Mouse (Mus musculus) left cerebral cortex, adult 11 months (tissue): ENCODE results near the gene Spns1.

ENCODE experiments used
- DNase-seq: peaks from one replicate; pipeline ENCODE4 v3.0.0; 2022; ENCODE audit warnings: low spot score

Gene Spns1

GRCm38 (mm10) chr7:126369393-126369792 is 7.9 kb downstream of the Spns1 start, which contains the start of gene Lat:
Lat (minus strand) TSS chr7:126369570.
- DNase-seq, result no peak

- no peak for DNase-seq
Measured at GRCm38 (mm10) chr7:126368367-126368766, 8.9 kb downstream of the Spns1 start.

- DNase-seq, result no peak
Measured at GRCm38 (mm10) chr7:126367636-126368035, 9.6 kb downstream of the Spns1 start.

GRCm38 (mm10) chr7:126363038-126363437 is 14.2 kb downstream of the Spns1 start:
- no peak for DNase-seq

GRCm38 (mm10) chr7:126359049-126359448 is 18.2 kb downstream of the Spns1 start:
- DNase-seq, result no peak

DNA sequence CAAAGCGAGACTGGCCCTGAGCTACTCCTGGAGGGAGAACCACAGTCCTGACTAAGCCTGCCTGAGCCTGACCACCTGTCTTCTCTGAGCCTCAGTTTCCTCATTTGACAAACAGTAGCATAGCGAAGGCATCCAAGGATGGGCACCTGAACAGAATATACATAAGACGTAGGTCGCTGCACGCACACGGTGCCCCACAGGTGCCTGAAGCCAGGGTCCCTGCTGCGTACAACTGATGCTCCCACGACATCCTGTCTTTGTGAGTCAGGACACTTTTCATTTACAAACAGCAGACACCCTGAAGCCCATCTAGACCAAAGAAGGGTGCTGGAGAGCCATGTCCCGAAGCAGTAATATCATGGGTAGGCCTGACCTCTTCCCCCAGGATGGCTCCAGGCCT is 18.8 kb downstream of the Spns1 start:
- DNase-seq, result no peak

- no peak for DNase-seq
Measured at GRCm38 (mm10) chr7:126357838-126358237, 19.4 kb downstream of the Spns1 start.

GRCm38 (mm10) chr7:126356793-126357591 is 20.3 kb downstream of the Spns1 start:
- DNase-seq, result no peak

DNA sequence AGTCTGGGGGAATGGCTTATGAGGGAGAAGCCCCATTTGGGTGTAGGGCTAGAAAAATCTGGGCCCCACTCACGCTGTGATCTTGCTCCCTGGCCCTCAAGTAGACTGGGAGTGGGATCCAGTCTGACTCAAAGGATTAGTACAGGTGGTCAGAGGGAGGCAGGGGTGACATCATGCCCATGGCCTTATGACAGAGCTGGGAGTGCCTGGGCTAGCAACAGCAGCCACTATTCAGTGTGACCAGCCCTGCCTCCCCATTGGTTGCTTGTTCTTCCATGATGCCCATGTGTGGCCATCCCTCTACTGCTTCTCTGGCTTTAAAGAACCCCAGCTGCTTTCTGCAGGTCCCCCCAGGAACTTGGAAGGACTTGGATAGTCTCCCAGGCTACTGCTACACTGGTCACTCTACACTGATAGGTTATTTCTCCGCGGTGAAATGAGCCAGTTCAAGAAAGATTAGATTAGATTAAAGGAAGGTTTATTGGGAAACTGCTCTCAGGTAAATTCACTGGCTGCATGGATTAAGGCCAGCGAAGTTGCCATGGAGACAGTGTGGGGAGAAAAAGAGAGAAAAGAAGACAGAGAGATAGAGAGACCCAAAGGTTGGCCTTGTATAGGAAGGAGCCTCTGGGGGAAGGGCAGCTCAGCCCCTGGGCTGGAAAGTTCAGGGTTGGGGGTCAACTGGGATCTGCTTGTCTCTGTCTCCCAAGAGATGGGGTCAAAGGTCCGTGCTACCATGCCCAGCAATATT is 21.2 kb downstream of the Spns1 start:
- DNase-seq, result no peak

DNA sequence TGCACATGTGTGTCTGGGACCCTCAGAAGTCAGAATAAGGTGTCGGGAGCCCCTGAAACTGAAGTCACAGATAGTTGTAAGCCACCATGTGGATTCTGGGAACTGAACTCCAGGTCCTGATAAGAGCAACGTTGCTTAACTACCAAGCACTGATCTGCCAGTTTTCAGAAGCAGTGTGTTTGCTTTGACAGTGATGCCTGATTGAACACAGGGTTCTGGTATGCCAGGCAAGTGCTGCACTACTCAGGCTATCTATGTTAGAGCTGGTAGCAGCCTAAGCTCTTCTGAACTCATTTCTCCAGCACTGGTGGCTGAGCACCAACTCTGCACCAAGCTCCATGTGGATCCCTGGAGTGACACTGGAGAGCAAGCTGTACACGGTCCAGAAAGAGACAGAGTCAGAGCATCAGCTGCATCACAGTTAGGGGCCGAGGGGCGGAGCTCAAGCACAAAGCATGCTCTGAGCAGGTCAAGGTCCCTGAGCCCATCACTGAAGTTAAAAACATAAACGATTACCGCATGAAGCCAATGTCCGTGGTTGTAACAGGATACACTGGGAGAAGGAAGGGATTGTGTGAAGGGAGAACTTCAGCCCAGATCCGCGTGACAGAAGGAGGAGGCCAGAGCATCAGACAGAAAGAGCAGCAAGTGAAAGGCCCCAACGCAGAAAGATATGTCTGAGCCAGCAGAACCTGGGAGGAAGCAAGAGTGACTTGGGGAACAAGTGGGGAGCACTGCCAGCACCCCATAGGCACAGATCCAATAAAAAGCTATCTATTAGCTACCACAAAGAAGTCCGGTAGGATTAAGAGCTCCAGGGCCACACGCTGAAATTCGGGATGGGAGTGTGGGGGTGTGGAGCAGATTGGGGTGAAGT is 22.3 kb downstream of the Spns1 start:
- DNase-seq, result no peak

GRCm38 (mm10) chr7:126353994-126354365 is 23.3 kb downstream of the Spns1 start:
- no peak for DNase-seq

DNA sequence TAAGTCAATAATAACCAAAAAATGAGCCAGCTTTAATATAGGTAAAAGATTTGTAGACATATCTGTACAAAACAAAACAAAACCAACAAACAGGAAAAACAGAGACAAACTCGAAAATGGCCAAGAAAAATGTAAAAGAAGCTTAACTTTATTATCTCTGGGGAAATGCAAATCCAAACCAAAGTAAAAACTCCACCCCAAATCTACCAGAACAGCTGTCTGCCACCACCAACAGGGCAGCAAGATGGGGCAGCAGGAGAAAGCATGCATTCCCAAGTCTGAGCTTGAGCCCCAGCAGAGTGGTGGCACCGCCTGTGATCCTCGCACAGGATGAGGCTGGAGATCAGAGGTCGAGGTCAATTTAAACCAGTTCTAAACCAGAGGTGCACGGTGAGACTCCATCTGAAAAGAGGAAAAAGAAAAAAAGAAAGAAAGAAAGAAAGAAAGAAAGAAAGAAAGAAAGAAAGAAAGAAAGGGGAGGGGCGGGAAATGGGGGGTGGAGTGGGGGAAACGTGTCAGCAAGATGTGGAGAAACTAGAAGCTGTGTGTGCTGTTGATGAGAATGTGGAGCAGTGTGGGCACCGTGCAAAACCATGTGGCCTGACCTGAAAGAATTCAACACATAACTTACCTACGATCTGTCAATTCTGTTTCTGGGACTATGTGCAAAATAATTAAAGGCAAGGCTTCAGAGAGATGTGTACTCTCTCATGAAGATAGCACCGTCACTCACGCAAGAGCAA is 23.8 kb downstream of the Spns1 start:
- no peak for DNase-seq

- no peak for DNase-seq
Measured at GRCm38 (mm10) chr7:126351419-126351951, 25.8 kb downstream of the Spns1 start.

DNA sequence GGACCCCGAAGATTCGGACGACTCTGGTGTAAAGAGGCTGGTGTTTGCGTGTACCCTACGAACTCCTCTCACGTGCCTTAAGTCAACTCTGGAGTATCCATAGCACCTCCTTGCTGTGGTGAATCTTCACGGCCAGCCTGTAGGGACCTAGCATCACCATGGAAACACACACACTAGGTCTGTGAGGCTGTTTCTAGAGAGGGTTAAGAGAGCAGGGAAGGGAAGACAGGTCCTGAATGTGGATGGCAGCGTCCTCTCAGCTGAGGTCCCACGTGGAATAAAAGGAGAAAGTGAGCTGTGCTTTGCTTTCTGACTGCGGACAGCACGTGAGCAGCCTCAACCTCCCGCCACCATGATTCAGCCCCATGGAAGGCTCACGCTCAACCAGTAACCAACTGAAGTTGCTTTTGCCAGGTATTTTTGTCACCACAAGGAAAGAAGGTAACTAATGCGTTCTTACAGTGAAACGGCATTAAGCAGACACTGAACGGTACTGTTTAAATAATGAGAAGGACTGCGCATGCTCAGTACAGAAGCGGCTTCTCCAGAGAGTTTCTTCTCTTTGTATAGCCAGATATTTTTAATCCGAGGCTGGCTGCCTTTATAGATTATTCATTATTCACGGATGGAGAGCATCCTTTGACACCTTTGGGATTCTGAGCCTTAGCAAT is 26.4 kb downstream of the Spns1 start:
- DNase-seq, result no peak

DNA sequence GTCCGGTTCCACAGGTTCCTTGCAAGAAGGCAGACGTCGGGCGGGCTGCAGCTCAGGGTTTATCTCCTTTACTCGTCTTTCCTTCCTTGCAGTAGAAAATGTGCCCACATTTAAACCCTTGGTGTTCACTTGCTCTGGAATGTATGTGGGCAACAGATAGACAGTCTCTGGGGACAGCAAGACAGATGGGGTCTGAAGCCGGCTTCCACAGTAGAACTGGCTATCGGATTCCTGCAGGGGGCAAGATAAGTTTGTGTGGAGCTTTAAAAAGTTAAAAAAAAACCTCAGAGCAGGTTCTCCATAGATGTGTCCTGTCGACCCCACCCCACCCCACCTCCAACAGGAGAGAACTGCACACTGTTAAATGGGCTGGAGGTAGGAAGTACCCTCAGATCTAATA is 29.0 kb downstream of the Spns1 start:
- no peak for DNase-seq

GRCm38 (mm10) chr7:126347098-126347497 is 30.2 kb downstream of the Spns1 start:
- no peak for DNase-seq

- no peak for DNase-seq
Measured at GRCm38 (mm10) chr7:126345969-126346368, 31.3 kb downstream of the Spns1 start.

DNA sequence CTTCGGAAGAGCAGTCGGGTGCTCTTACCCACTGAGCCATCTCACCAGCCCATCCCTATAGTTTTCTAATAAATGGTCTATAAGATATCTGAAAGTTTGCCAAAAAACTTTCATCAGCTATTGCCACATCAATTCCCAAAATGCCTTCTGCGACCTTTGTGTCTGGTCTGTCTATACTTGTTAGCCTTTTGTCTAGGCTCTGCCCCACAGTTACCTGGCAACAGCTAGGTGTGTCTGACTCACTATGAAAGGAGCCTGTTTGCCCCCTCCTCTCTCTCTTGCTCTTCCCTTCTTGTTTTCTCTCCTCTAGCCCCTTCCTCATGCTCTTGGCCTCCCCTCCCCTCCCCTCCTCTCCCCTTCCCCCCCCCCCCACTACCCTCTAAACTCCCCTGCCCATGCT is 31.7 kb downstream of the Spns1 start:
- DNase-seq, result no peak

GRCm38 (mm10) chr7:126340896-126341295 is 36.4 kb downstream of the Spns1 start:
- no peak for DNase-seq

- no peak for DNase-seq
Measured at GRCm38 (mm10) chr7:126340206-126340618, 37.0 kb downstream of the Spns1 start.

DNA sequence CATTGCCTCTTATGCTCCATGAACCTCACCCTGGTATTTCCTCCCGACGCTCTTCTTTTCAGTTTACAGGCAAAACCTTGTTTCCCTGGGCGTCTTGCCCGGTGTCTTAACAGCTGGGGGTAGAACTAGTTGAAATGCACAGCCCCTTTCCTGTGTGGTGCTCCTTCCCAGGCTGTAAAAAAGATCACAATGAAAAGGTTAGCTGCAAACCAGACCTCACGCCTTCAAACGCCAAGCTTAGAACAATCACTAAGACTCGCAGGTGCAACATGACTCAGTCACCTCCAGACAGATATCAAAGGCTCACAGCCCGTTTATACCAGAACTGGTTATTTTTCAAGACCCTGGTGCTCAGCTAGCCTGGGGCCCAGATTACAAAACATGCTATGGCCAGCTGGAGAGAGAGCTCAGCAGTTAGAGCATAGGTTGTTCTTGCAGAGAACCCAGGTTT is 37.7 kb downstream of the Spns1 start:
- DNase-seq, result no peak
